Mouse (Mus musculus) neural tube, embryonic 11.5 days (tissue): ENCODE data around the gene Hoxd3. TPM values are rescaled to one million over a fixed set of nuclear protein-coding genes. Genes with fewer than 3 reads are reported as not detected.
A peak's percentile ranks its signal among the peaks of the same experiment; 100 is the strongest.

Experiments
- ATAC-seq: fragments of 200-750 bp; cut with Nextera tagmentation; 2 replicates; pipeline ENCODE4 v1.8.0; 2017; ENCODE audit warnings: moderate number of reproducible peaks, mild to moderate bottlenecking, moderate TSS enrichment, moderate library complexity; ENCODE audit not compliant: insufficient read depth, low FRiP score, low TSS enrichment
- DNase-seq: peaks from one replicate; pipeline ENCODE4 v3.0.0-alpha.2; 2015; ENCODE audit warnings: low spot score
- H3K27ac ChIP-seq: fragments of 300-500 bp; sonication (generic); 2 replicates; pipeline ENCODE4 v1.5.1; 2014; ENCODE audit warnings: low read depth, mild to moderate bottlenecking, low read length
- H3K27me3 ChIP-seq: fragments of 300-500 bp; sonication (generic); 2 replicates; pipeline ENCODE4 v1.6.1; 2014; ENCODE audit warnings: mild to moderate bottlenecking, low read length, mixed read lengths; ENCODE audit not compliant: control insufficient read depth, insufficient read depth
- H3K36me3 ChIP-seq: fragments of 300-500 bp; sonication (generic); 2 replicates; pipeline ENCODE4 v1.6.1; 2014; ENCODE audit warnings: mild to moderate bottlenecking, low read length, moderate library complexity, mixed read lengths; ENCODE audit not compliant: control insufficient read depth, insufficient read depth
- H3K4me1 ChIP-seq: fragments of 300-500 bp; sonication (generic); 2 replicates; pipeline ENCODE4 v1.6.1; 2014; ENCODE audit warnings: low read length, mixed read lengths; ENCODE audit not compliant: control insufficient read depth, insufficient read depth
- H3K4me2 ChIP-seq: fragments of 300-500 bp; sonication (generic); 2 replicates; pipeline ENCODE4 v1.6.1; 2014; ENCODE audit warnings: low read depth, mild to moderate bottlenecking, moderate library complexity
- H3K4me3 ChIP-seq: fragments of 300-500 bp; sonication (generic); 2 replicates; pipeline ENCODE4 v1.5.1; 2014; ENCODE audit warnings: low read depth, low read length
- H3K9ac ChIP-seq: fragments of 300-500 bp; sonication (generic); 2 replicates; pipeline ENCODE4 v1.6.1; 2014; ENCODE audit warnings: mild to moderate bottlenecking, low read length
- H3K9me3 ChIP-seq: fragments of 300-500 bp; sonication (generic); 2 replicates; pipeline ENCODE4 v1.6.1; 2016; ENCODE audit warnings: low read length; ENCODE audit not compliant: control insufficient read depth
- WGBS: fragments of 180-500 bp; shearing (Covaris S2); extraction: QIAGEN DNeasy Blood & Tissue Kit; methylation state at CpG from one replicate; pipeline ENCODE4 v1.1.7; 2014; 5-methylcytosine and 5-hydroxymethylcytosine counted together
- polyA plus RNA-seq: library from polyadenylated mRNA; unstranded; fragments of >200 nt; fragmentation: Nextera tagmentation; extraction: Ambion mirVana; gene quantifications from 2 replicates; pipeline ENCODE4 v1.2.1, GENCODE M21; 2014

The Hoxd3 gene
- polyA plus RNA-seq, 1 experiment from 2014 or later, result 55.0 TPM

- peak; percentile 60 for DNase-seq
- 6% methylated on average over 9 of the region's 9 CpGs for WGBS
- H3K4me2 ChIP-seq, result peak overlapping the region; percentile 91
- ATAC-seq, result no peak
- H3K27ac ChIP-seq, result peak overlapping the region; percentile 99
- no peaks in the 10 kb centered on the region for H3K27me3 ChIP-seq
- peak overlapping the region; percentile 48 for H3K4me3 ChIP-seq
- H3K36me3 ChIP-seq, result peaks cover 2% of the 10 kb centered on the region; the same call in 1 of the 2 replicates
- H3K9ac ChIP-seq, result peak overlapping the region; percentile 95
- no peaks in the 10 kb centered on the region for H3K9me3 ChIP-seq
- peaks cover 68% of the 10 kb centered on the region for H3K4me1 ChIP-seq
Observed at GRCm38 (mm10) chr2:74731799-74732512, 20.2 kb downstream of the Hoxd3 start.

- Histone ChIP-seq H3K9me3 (no peaks in the 10 kb centered on the region), H3K4me1 (peaks cover 68% of the 10 kb centered on the region), H3K4me2 (peak overlapping the region; percentile 91), H3K27me3 (no peaks in the 10 kb centered on the region), H3K4me3 (peak overlapping the region; percentile 48), H3K27ac (peak overlapping the region; percentile 99), H3K36me3 (peaks cover 2% of the 10 kb centered on the region; the same call in 1 of the 2 replicates), H3K9ac (peak overlapping the region; percentile 95)
- DNase-seq, result peak; percentile 84
- no peak for ATAC-seq
- WGBS, result under 1% methylated on average over 52 of the region's 52 CpGs
Observed at GRCm38 (mm10) chr2:74732513-74733316, 21.0 kb downstream of the Hoxd3 start.

DNA sequence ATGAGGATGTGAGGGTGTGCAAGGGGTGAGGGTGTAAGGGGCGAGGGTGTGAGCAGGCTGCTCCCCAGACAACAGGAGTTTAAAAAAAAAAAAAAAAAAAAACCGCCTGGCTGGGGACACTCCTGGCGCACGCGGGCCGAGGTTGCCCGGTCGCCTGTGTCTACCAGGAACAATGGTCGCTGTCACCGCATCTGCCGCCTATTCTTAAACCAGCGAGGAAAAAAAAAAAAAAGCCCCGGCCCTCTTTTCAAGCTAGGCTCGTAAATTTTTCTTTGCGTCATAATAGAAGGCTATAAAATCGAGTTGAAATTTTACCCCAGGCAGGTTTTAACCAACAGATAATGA, 21.6 kb downstream of the Hoxd3 start:
- H3K4me2 ChIP-seq, result peak overlapping the region; percentile 91
- H3K27ac ChIP-seq, result peak overlapping the region; percentile 99
- H3K27me3 ChIP-seq, result no peaks in the 10 kb centered on the region
- DNase-seq, result peak; percentile 83
- H3K4me3 ChIP-seq, result peak overlapping the region; percentile 48
- peaks cover 73% of the 10 kb centered on the region for H3K4me1 ChIP-seq
- H3K9ac ChIP-seq, result peak overlapping the region; percentile 95
- no peaks in the 10 kb centered on the region for H3K9me3 ChIP-seq
- peak; percentile 53 for ATAC-seq
- under 1% methylated on average over 16 of the region's 16 CpGs for WGBS
- no peaks in the 10 kb centered on the region; the same call in 1 of the 2 replicates for H3K36me3 ChIP-seq

DNA sequence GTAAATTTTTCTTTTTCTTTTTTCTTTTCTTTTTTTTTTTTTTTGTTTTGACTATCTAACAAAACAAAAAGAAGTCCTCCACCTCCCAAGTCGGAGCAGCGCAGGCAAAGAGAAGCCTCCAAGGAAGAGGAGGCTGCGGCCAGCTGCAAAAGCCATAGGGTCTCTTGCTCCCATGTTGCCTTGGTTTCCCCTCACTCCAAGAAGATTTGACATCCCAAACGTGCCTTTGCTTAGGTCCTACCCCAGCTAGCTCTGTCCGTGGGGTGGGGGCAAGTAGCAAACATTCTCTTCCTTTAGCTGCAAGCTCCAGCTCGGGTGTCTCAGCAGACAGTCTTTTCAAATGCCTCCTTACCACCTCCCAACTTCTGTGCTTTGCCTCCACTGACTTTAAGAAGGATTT, 22.0 kb downstream of the Hoxd3 start:
- peak; percentile 71 for DNase-seq
- WGBS, result under 1% methylated on average over 6 of the region's 6 CpGs
- no peaks in the 10 kb centered on the region for H3K9me3 ChIP-seq
- peaks cover 72% of the 10 kb centered on the region for H3K4me1 ChIP-seq
- peak overlapping the region; percentile 91 for H3K4me2 ChIP-seq
- peak overlapping the region; percentile 95 for H3K9ac ChIP-seq
- no peaks in the 10 kb centered on the region for H3K36me3 ChIP-seq
- ATAC-seq, result no peak
- H3K27ac ChIP-seq, result peak overlapping the region; percentile 99
- no peaks in the 10 kb centered on the region for H3K27me3 ChIP-seq
- H3K4me3 ChIP-seq, result peak overlapping the region; percentile 48

DNA sequence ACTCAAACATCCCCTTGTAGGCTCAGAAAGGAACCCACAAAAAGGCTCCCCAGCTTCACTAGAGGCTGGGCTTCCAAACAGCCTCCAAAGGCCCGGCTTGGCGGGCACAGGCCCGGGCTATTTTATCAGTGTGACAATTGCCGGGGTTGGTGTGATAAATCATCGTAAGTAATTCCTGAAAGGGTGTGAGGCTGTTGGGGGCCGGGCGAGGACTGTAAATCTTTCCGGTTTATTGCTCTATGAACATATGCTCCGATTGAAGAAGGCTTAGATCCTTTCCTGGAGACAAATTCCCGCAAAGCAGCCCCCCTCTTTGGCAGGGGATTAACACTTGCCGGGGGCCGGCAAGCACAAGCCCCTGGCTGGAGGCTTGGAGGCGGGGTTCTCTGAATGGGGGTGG, 22.7 kb downstream of the Hoxd3 start:
- Histone ChIP-seq H3K4me1 (peaks cover 74% of the 10 kb centered on the region), H3K4me2 (peak overlapping the region; percentile 91), H3K36me3 (no peaks in the 10 kb centered on the region), H3K9me3 (no peaks in the 10 kb centered on the region), H3K27me3 (no peaks in the 10 kb centered on the region), H3K27ac (peak overlapping the region; percentile 99), H3K9ac (peak overlapping the region; percentile 95), H3K4me3 (peak overlapping the region; percentile 48)
- peak; percentile 85 for DNase-seq
- under 1% methylated on average over 13 of the region's 13 CpGs for WGBS
- ATAC-seq, result peak; percentile 62

DNA sequence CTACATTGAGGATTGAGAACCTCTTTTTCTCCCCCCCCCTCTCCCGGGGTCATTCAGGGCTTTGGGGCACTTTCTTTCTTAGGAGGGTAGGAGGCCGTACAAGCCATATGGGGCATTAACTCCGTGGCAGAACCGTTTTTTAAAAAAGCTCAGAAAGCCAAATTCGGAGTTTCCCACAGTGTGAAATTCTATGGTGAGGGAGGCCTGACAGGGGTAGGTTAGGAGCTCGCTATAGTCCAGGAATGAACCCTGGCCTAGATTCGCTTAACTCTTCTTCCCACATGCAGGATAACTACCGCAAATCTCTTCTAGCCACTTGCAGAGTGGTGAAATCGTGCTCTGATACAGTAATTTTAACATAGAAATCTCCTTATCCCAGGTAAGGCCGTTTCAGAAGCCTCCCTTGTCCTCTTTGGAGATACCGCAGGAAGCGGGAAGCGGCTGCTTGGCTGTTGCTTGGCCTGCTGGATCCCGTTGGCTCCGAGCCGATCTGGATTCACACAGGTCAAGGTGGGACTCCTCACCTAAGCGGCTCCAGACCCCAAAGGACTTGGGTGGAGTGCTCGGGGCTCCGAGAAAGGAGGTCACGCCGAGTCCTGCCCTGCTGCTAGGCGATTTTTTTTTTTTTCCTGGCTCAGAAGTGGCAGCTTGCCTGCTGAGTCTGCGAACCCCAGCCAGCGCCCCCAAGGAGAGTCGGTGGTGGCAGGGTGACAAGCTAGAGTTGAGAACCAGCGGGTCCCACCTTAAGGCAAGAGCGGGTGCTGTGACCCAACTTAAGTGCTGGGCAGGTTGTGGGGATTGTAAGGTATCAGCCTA, 23.5 kb downstream of the Hoxd3 start:
- 3% methylated on average over 27 of the region's 27 CpGs for WGBS
- H3K4me1 ChIP-seq, result peaks cover 78% of the 10 kb centered on the region
- peak overlapping the region; percentile 91 for H3K4me2 ChIP-seq
- no peak for ATAC-seq
- peak; percentile 69 for DNase-seq
- H3K27me3 ChIP-seq, result no peaks in the 10 kb centered on the region
- H3K9ac ChIP-seq, result peak overlapping the region; percentile 95
- no peaks in the 10 kb centered on the region for H3K36me3 ChIP-seq
- peak overlapping the region; percentile 48 for H3K4me3 ChIP-seq
- H3K27ac ChIP-seq, result peak overlapping the region; percentile 99
- no peaks in the 10 kb centered on the region for H3K9me3 ChIP-seq

DNA sequence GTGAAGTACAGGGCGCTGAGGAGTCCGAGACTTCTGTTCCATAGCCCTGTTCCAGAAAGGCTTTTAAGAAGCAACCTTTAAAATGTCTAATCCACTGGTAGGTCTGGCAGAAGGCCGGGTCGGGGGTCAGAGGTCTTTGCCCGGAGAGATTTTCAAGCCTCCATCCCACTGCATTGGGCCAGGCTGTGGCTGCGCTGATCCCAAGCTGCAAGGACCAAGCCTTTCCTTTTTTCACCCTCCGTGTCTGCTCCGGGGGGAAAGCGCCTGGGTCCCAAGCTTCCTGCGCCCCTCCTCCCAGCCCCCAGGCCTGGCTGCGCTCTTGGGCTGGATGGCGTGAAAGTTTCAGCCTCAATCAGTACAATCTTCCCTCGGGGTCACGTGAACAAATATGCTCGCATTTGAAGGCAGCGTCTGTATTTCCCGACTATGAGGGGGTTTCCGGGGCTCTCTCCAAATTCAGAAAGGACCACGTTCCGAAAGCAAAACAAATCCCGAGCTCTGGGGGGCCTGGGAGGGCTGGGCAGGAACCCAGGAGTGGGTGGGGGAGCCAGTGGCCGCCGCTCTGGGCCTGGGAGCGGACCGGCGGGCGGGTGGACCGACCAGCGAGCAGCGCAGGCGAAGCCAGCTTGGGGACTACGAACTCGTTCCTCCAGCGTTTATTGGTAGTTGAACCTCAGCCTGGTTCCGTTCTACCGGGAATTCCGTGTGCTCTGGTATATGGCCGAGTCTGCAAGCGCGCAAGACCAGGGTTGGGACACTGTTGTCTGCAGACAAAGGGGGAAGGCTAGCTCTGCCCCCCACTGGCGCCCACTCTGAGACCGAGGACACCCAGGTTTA, 24.3 kb downstream of the Hoxd3 start:
- WGBS, result under 1% methylated on average over 42 of the region's 42 CpGs

More for the DNA sequence above, 24.3 kb downstream of the Hoxd3 start:
- peak overlapping the region; percentile 95 for H3K9ac ChIP-seq
- peak overlapping the region; percentile 91 for H3K4me2 ChIP-seq
- H3K27ac ChIP-seq, result peak overlapping the region; percentile 99
- H3K36me3 ChIP-seq, result no peaks in the 10 kb centered on the region
- H3K4me1 ChIP-seq, result peaks cover 78% of the 10 kb centered on the region
- no peaks in the 10 kb centered on the region for H3K27me3 ChIP-seq
- no peak for ATAC-seq
- no peaks in the 10 kb centered on the region for H3K9me3 ChIP-seq
- DNase-seq, result peak; percentile 79
- peak overlapping the region; percentile 48 for H3K4me3 ChIP-seq
